8 mouse cellular contexts compared by ENCODE assay signal in the genomic region with DNA sequence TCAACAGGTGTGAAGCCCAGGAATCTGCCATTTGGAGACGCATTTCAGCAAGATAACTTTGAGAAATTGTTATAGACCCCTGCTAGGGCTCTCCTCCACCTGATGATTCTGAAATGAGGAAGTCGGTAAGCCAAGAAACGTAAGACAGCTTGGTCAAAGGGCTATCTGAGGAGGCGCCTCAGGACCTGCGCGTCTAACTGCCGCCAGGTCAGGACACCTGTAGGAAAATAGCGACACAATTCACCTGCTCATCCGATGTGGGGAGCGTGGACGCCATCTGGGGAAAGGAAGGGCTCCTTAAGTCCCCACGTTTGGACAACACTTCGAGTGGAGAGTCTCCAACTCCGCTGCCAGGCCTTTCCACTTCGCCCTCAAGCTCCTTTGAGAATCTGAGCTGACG. TPM values are rescaled to one million over a fixed set of nuclear protein-coding genes. Genes with fewer than 3 reads are reported as not detected.
DNase-seq lines count a peak whose midpoint lies in the region; ATAC-seq and TF ChIP-seq lines count a peak whose summit lies in the region.

No protein-coding gene starts in this region.

- TF ChIP-seq CTCF in testis, adult 2 months (IDR thresholded peaks at IDR 0.05; ENCODE audit: control insufficient read depth, insufficient read depth, insufficient replicate concordance, low read depth, low read length): no peak
- TF ChIP-seq CTCF in liver, embryonic 14.5 days (IDR thresholded peaks at IDR 0.05; ENCODE audit: low read depth): no peak

- TF ChIP-seq POLR2A in testis, adult 2 months (IDR thresholded peaks at IDR 0.05; ENCODE audit: control insufficient read depth, low read depth, low read length): no peak

- H3K4me1 ChIP-seq in testis, adult 2 months (ENCODE audit: control insufficient read depth, insufficient read depth, low read length): no peaks in the 10 kb centered on the region; the same call in none of the 2 replicates
- peaks cover 19% of the 10 kb centered on the region for H3K4me1 ChIP-seq in forebrain, embryonic 12.5 days
- H3K4me1 ChIP-seq in liver, embryonic 14.5 days (replicated peaks; ENCODE audit: control insufficient read depth in 2 of 2, insufficient read depth in 2 of 2, low read length in 1 of 2): peaks cover 10 to 14% of the 10 kb centered on the region in 2 experiments
- peaks cover 16% of the 10 kb centered on the region; the same call in 1 of the 2 replicates for H3K4me1 ChIP-seq in stomach, embryonic 16.5 days (ENCODE audit: control insufficient read depth, insufficient read depth, low read length)

- no peak for DNase-seq in testis, postnatal 10 days (ENCODE audit: low spot score)
- DNase-seq in liver, embryonic 14.5 days (ENCODE audit: low read depth in 3 of 3, low spot score in 3 of 3): no peak
- no peak for DNase-seq in cerebellum, adult 11-12 months
- DNase-seq in frontal cortex, postnatal 10 days (ENCODE audit: low spot score in 2 of 2): no peak

- 2% methylated on average over 16 of the region's 16 CpGs for WGBS in forebrain, embryonic 12.5 days
- WGBS in liver, embryonic 14.5 days (ENCODE audit: insufficient replicate concordance): 1% methylated on average over 16 of the region's 16 CpGs
- 1% methylated on average over 16 of the region's 16 CpGs for WGBS in stomach, embryonic 16.5 days

- no peak; the same call in 1 of the 2 replicates for ATAC-seq in forebrain, embryonic 12.5 days (ENCODE audit: low FRiP score)
- ATAC-seq in liver, embryonic 14.5 days (ENCODE audit: insufficient read depth): peak; percentile 27; the same call in 1 of the 2 replicates
- peak; percentile 11; the same call in 1 of the 2 replicates for ATAC-seq in stomach, embryonic 16.5 days (ENCODE audit: insufficient read depth, low FRiP score)
- ATAC-seq in cerebellum, adult (ENCODE audit: insufficient number of reproducible peaks, low FRiP score, low TSS enrichment): no peak; the same call in 1 of the 2 replicates

- TF ChIP-seq EP300 in liver, embryonic 14.5 days (IDR thresholded peaks at IDR 0.05; ENCODE audit: low read depth): no peak

- peak overlapping the region; percentile 90 for H3K27ac ChIP-seq in testis, adult 2 months (ENCODE audit: control insufficient read depth, insufficient read depth, low read depth, low read length)
- H3K27ac ChIP-seq in forebrain, embryonic 12.5 days: peak overlapping the region; percentile 46; the same call in 1 of the 2 replicates
- no peak overlapping the region for H3K27ac ChIP-seq in liver, embryonic 14.5 days
- peak overlapping the region; percentile 74 for H3K27ac ChIP-seq in stomach, embryonic 16.5 days (ENCODE audit: low read length)

- H3K9me3 ChIP-seq in forebrain, embryonic 12.5 days: no peaks in the 10 kb centered on the region
- no peaks in the 10 kb centered on the region for H3K9me3 ChIP-seq in liver, embryonic 14.5 days (ENCODE audit: control insufficient read depth, low read length)
- H3K9me3 ChIP-seq in stomach, embryonic 16.5 days (replicated peaks; ENCODE audit: control insufficient read depth, low read length): no peaks in the 10 kb centered on the region

- H3K27me3 ChIP-seq in testis, adult 2 months (ENCODE audit: control insufficient read depth, insufficient read depth, low read length): no peaks in the 10 kb centered on the region
- no peaks in the 10 kb centered on the region for H3K27me3 ChIP-seq in forebrain, embryonic 12.5 days
- H3K27me3 ChIP-seq in liver, embryonic 14.5 days (ENCODE audit: control insufficient read depth, insufficient read depth, low read length): no peaks in the 10 kb centered on the region
- no peaks in the 10 kb centered on the region for H3K27me3 ChIP-seq in stomach, embryonic 16.5 days (ENCODE audit: control insufficient read depth, insufficient read depth, low read length)

- H3K4me2 ChIP-seq in forebrain, embryonic 12.5 days: peak overlapping the region; percentile 82
- H3K4me2 ChIP-seq in liver, embryonic 14.5 days (ENCODE audit: low read depth): peak overlapping the region; percentile 97
- peak overlapping the region; percentile 94 for H3K4me2 ChIP-seq in stomach, embryonic 16.5 days (ENCODE audit: low read depth, low read length)

- peaks cover 7% of the 10 kb centered on the region for H3K36me3 ChIP-seq in testis, adult 2 months (ENCODE audit: control insufficient read depth, insufficient read depth, low read length)
- H3K36me3 ChIP-seq in forebrain, embryonic 12.5 days (replicated peaks): peaks cover 10% of the 10 kb centered on the region
- no peaks in the 10 kb centered on the region for H3K36me3 ChIP-seq in liver, embryonic 14.5 days (replicated peaks; ENCODE audit: control insufficient read depth, insufficient read depth, low read depth)
- peaks cover 6% of the 10 kb centered on the region; the same call in 1 of the 2 replicates for H3K36me3 ChIP-seq in stomach, embryonic 16.5 days (ENCODE audit: control insufficient read depth, insufficient read depth, low read length)

- peak overlapping the region; percentile 68 for H3K9ac ChIP-seq in forebrain, embryonic 12.5 days
- peak overlapping the region; percentile 67 for H3K9ac ChIP-seq in liver, embryonic 14.5 days (replicated peaks)
- peak overlapping the region; percentile 81 for H3K9ac ChIP-seq in stomach, embryonic 16.5 days (ENCODE audit: low read length)

- H3K4me3 ChIP-seq in testis, adult 2 months (ENCODE audit: control insufficient read depth, low read depth, low read length): peak overlapping the region; percentile 94
- peak overlapping the region; percentile 57 for H3K4me3 ChIP-seq in forebrain, embryonic 12.5 days (replicated peaks)
- peak overlapping the region; percentile 60 to 78 for H3K4me3 ChIP-seq in liver, embryonic 14.5 days (ENCODE audit: insufficient read depth in 1 of 2, low read depth in 2 of 2, low read length in 2 of 2)
- peak overlapping the region; percentile 71 for H3K4me3 ChIP-seq in stomach, embryonic 16.5 days (replicated peaks; ENCODE audit: low read length)

RNA-seq across cellular contexts. Expression of a gene that starts 0.4 kb away (rescaled TPM):
- 127 and 130 TPM in 2 replicates for polyA plus RNA-seq in testis, adult 2 months (2012; rRNA removed)
- polyA plus RNA-seq in forebrain, embryonic 12.5 days (2016; fragmentation: Nextera tagmentation; extraction: Ambion mirVana): 60.6 and 65.2 TPM in 2 replicates
- 14.9 and 15.5 TPM in 2 replicates for polyA plus RNA-seq in liver, embryonic 14.5 days (2012; rRNA removed)
- polyA plus RNA-seq in liver, embryonic 14.5 days (2014; fragmentation: Nextera tagmentation; extraction: Ambion mirVana): 19.3 and 20.4 TPM in 2 replicates
- polyA plus RNA-seq in stomach, embryonic 16.5 days (2015; fragmentation: Nextera tagmentation; extraction: Ambion mirVana): 41.8 and 42.3 TPM in 2 replicates

RNA-seq across cellular contexts. Expression of a gene that starts 12.5 kb away (rescaled TPM):
- 11.2 and 14.3 TPM in 2 replicates for polyA plus RNA-seq in testis, adult 2 months (2012; rRNA removed)
- polyA plus RNA-seq in forebrain, embryonic 12.5 days (2016; fragmentation: Nextera tagmentation; extraction: Ambion mirVana): 9.7 and 12.9 TPM in 2 replicates
- polyA plus RNA-seq in liver, embryonic 14.5 days (2012; rRNA removed): 1.6 and 2.0 TPM in 2 replicates
- polyA plus RNA-seq in liver, embryonic 14.5 days (2014; fragmentation: Nextera tagmentation; extraction: Ambion mirVana): 1.4 and 2.0 TPM in 2 replicates
- 7.2 and 7.5 TPM in 2 replicates for polyA plus RNA-seq in stomach, embryonic 16.5 days (2015; fragmentation: Nextera tagmentation; extraction: Ambion mirVana)

RNA-seq across cellular contexts. Expression of a gene that starts 12.6 kb away (rescaled TPM):
- polyA plus RNA-seq in testis, adult 2 months (2012; rRNA removed): 0.12 TPM in 1 of 2 replicates, not detected in the other
- polyA plus RNA-seq in forebrain, embryonic 12.5 days (2016; fragmentation: Nextera tagmentation; extraction: Ambion mirVana): 1.5 and 3.9 TPM in 2 replicates
- 0.17 and 0.26 TPM in 2 replicates for polyA plus RNA-seq in liver, embryonic 14.5 days (2012; rRNA removed)
- 0.46 and 0.75 TPM in 2 replicates for polyA plus RNA-seq in liver, embryonic 14.5 days (2014; fragmentation: Nextera tagmentation; extraction: Ambion mirVana)
- polyA plus RNA-seq in stomach, embryonic 16.5 days (2015; fragmentation: Nextera tagmentation; extraction: Ambion mirVana): 2.4 and 2.5 TPM in 2 replicates

RNA-seq across cellular contexts. Expression of a gene that starts 24.7 kb away (rescaled TPM):
- polyA plus RNA-seq in testis, adult 2 months (2012; rRNA removed): 1.5 TPM in 2 replicates
- polyA plus RNA-seq in forebrain, embryonic 12.5 days (2016; fragmentation: Nextera tagmentation; extraction: Ambion mirVana): 1.8 and 2.2 TPM in 2 replicates
- polyA plus RNA-seq in liver, embryonic 14.5 days (2012; rRNA removed): 0.34 and 0.35 TPM in 2 replicates
- 0.22 and 0.27 TPM in 2 replicates for polyA plus RNA-seq in liver, embryonic 14.5 days (2014; fragmentation: Nextera tagmentation; extraction: Ambion mirVana)
- polyA plus RNA-seq in stomach, embryonic 16.5 days (2015; fragmentation: Nextera tagmentation; extraction: Ambion mirVana): 1.3 and 1.6 TPM in 2 replicates

RNA-seq across cellular contexts. Expression of a gene that starts 36.7 kb away (rescaled TPM):
- polyA plus RNA-seq in testis, adult 2 months (2012; rRNA removed): 364 and 366 TPM in 2 replicates
- 8.2 and 9.2 TPM in 2 replicates for polyA plus RNA-seq in forebrain, embryonic 12.5 days (2016; fragmentation: Nextera tagmentation; extraction: Ambion mirVana)
- 0.75 and 1.4 TPM in 2 replicates for polyA plus RNA-seq in liver, embryonic 14.5 days (2012; rRNA removed)
- 1.6 and 2.4 TPM in 2 replicates for polyA plus RNA-seq in liver, embryonic 14.5 days (2014; fragmentation: Nextera tagmentation; extraction: Ambion mirVana)
- polyA plus RNA-seq in stomach, embryonic 16.5 days (2015; fragmentation: Nextera tagmentation; extraction: Ambion mirVana): 4.9 and 6.2 TPM in 2 replicates

Comparison
In these comparisons a context has a peak if more than half of its experiments do, and no peak if none do; other contexts are left out.
1. ATAC-seq: peak in liver, embryonic 14.5 days (single experiment) and stomach, embryonic 16.5 days (single experiment); none in forebrain, embryonic 12.5 days (single experiment) and cerebellum, adult (single experiment).
2. Peak in every context shown above with its lines, with median percentiles within 50 percentile points of each other: H3K4me3 ChIP-seq, H3K4me2 ChIP-seq and H3K9ac ChIP-seq.